8 mouse cellular contexts compared by ENCODE assay signal in genomic region chr3:58372066-58372904, GRCm38 (mm10). TPM values are rescaled to one million over a fixed set of nuclear protein-coding genes. Genes with fewer than 3 reads are reported as not detected.
DNase-seq lines count a peak whose midpoint lies in the region; ATAC-seq and TF ChIP-seq lines count a peak whose summit lies in the region.

No protein-coding gene starts in this region.

- TF ChIP-seq POLR2A in thymus, adult 2 months (IDR thresholded peaks at IDR 0.05; ENCODE audit: control insufficient read depth, extremely low read depth, insufficient read depth, low read length, poor library complexity) = no peak

- no peaks in the 10 kb centered on the region for H3K36me3 ChIP-seq in embryonic facial prominence, embryonic 12.5 days
- no peaks in the 10 kb centered on the region for H3K36me3 ChIP-seq in heart, embryonic 11.5 days (ENCODE audit: control insufficient read depth, insufficient read depth, low read length)
- H3K36me3 ChIP-seq in limb, embryonic 15.5 days = no peaks in the 10 kb centered on the region
- no peaks in the 10 kb centered on the region for H3K36me3 ChIP-seq in midbrain, postnatal 0 days (ENCODE audit: insufficient read depth, low read length)
- H3K36me3 ChIP-seq in thymus, adult 2 months (ENCODE audit: control insufficient read depth, insufficient read depth, low read length) = no peaks in the 10 kb centered on the region

- no peak for TF ChIP-seq CTCF in midbrain, postnatal 0 days (IDR thresholded peaks at IDR 0.05)
- TF ChIP-seq CTCF in thymus, adult 2 months (IDR thresholded peaks at IDR 0.05; ENCODE audit: borderline replicate concordance, control insufficient read depth, extremely low read depth, insufficient read depth, low read length, poor library complexity) = no peak

- no peak overlapping the region for H3K27ac ChIP-seq in embryonic facial prominence, embryonic 12.5 days
- H3K27ac ChIP-seq in heart, embryonic 11.5 days (ENCODE audit: low read depth, low read length) = peak overlapping the region; percentile 94
- peak overlapping the region; percentile 84 for H3K27ac ChIP-seq in limb, embryonic 15.5 days
- H3K27ac ChIP-seq in midbrain, postnatal 0 days (ENCODE audit: low read depth, low read length) = no peak overlapping the region
- H3K27ac ChIP-seq in thymus, adult 2 months (ENCODE audit: control insufficient read depth, insufficient read depth, low read length) = no peak overlapping the region

- no peaks in the 10 kb centered on the region for H3K27me3 ChIP-seq in embryonic facial prominence, embryonic 12.5 days
- no peaks in the 10 kb centered on the region for H3K27me3 ChIP-seq in heart, embryonic 11.5 days (ENCODE audit: control insufficient read depth, insufficient read depth, low read length)
- H3K27me3 ChIP-seq in limb, embryonic 15.5 days = no peaks in the 10 kb centered on the region
- H3K27me3 ChIP-seq in midbrain, postnatal 0 days (ENCODE audit: insufficient read depth, low read length) = no peaks in the 10 kb centered on the region
- no peaks in the 10 kb centered on the region for H3K27me3 ChIP-seq in thymus, adult 2 months (ENCODE audit: control insufficient read depth, insufficient read depth, low read length)

- H3K9me3 ChIP-seq in embryonic facial prominence, embryonic 12.5 days = no peaks in the 10 kb centered on the region
- H3K9me3 ChIP-seq in heart, embryonic 11.5 days (replicated peaks; ENCODE audit: control insufficient read depth, low read length) = no peaks in the 10 kb centered on the region
- no peaks in the 10 kb centered on the region for H3K9me3 ChIP-seq in limb, embryonic 15.5 days
- H3K9me3 ChIP-seq in midbrain, postnatal 0 days (ENCODE audit: low read length) = no peaks in the 10 kb centered on the region

- peak overlapping the region; percentile 40 for H3K4me2 ChIP-seq in embryonic facial prominence, embryonic 12.5 days (replicated peaks)
- H3K4me2 ChIP-seq in heart, embryonic 11.5 days = peak overlapping the region; percentile 63
- peak overlapping the region; percentile 31 for H3K4me2 ChIP-seq in limb, embryonic 15.5 days
- peak overlapping the region; percentile 1; the same call in 1 of the 2 replicates for H3K4me2 ChIP-seq in midbrain, postnatal 0 days (ENCODE audit: low read depth, low read length, poor library complexity, severe bottlenecking)

- H3K4me1 ChIP-seq in embryonic facial prominence, embryonic 12.5 days = peaks cover 9% of the 10 kb centered on the region
- H3K4me1 ChIP-seq in heart, embryonic 11.5 days (ENCODE audit: control insufficient read depth, insufficient read depth, low read length) = peaks cover 29% of the 10 kb centered on the region
- H3K4me1 ChIP-seq in limb, embryonic 15.5 days = peaks cover 24% of the 10 kb centered on the region
- H3K4me1 ChIP-seq in midbrain, postnatal 0 days (ENCODE audit: insufficient read depth, low read length) = peaks cover 3% of the 10 kb centered on the region; the same call in 1 of the 2 replicates
- H3K4me1 ChIP-seq in thymus, adult 2 months (replicated peaks; ENCODE audit: control insufficient read depth, insufficient read depth, low read length) = no peaks in the 10 kb centered on the region

- no peak for DNase-seq in frontal cortex, postnatal 14 days (ENCODE audit: low spot score in 2 of 2)
- peak; percentile 84 for DNase-seq in kidney, adult 9 months
- DNase-seq in midbrain, postnatal 0 days (ENCODE audit: low spot score) = peak; percentile 84
- no peak for DNase-seq in thymus, adult 2 months

- no peak overlapping the region for H3K9ac ChIP-seq in embryonic facial prominence, embryonic 12.5 days
- H3K9ac ChIP-seq in heart, embryonic 11.5 days (ENCODE audit: low read depth, low read length) = peak overlapping the region; percentile 70
- H3K9ac ChIP-seq in limb, embryonic 15.5 days = no peak overlapping the region
- no peak overlapping the region for H3K9ac ChIP-seq in midbrain, postnatal 0 days (replicated peaks; ENCODE audit: low read length, poor library complexity, severe bottlenecking)

- no peak overlapping the region for H3K4me3 ChIP-seq in embryonic facial prominence, embryonic 12.5 days
- peak overlapping the region; percentile 22 for H3K4me3 ChIP-seq in heart, embryonic 11.5 days (ENCODE audit: low read depth, low read length)
- no peak overlapping the region; the same call in 1 of the 2 replicates for H3K4me3 ChIP-seq in limb, embryonic 15.5 days
- no peak overlapping the region for H3K4me3 ChIP-seq in midbrain, postnatal 0 days (ENCODE audit: low read depth, low read length)
- no peak overlapping the region for H3K4me3 ChIP-seq in thymus, adult 2 months (ENCODE audit: control insufficient read depth, insufficient read depth, low read length)

- ATAC-seq in frontal cortex, adult (ENCODE audit: low TSS enrichment) = peak; percentile 88
- peak; percentile 77; the same call in 1 of the 2 replicates for ATAC-seq in embryonic facial prominence, embryonic 12.5 days (ENCODE audit: insufficient number of reproducible peaks, insufficient read depth, low FRiP score, low TSS enrichment)
- peak; percentile 88 for ATAC-seq in heart, embryonic 11.5 days (replicated peaks; ENCODE audit: insufficient number of reproducible peaks, low FRiP score, low TSS enrichment)
- peak; percentile 93 for ATAC-seq in limb, embryonic 15.5 days (ENCODE audit: insufficient number of reproducible peaks, low FRiP score, low TSS enrichment, low read depth)
- ATAC-seq in midbrain, postnatal 0 days (ENCODE audit: low FRiP score) = peak; percentile 91

- 10% methylated on average over 9 of the region's 9 CpGs for WGBS in embryonic facial prominence, embryonic 12.5 days
- WGBS in heart, embryonic 11.5 days (ENCODE audit: insufficient replicate concordance) = 5% methylated on average over 9 of the region's 9 CpGs
- WGBS in limb, embryonic 15.5 days = 9% methylated on average over 9 of the region's 9 CpGs
- WGBS in midbrain, postnatal 0 days = 14% methylated on average over 9 of the region's 9 CpGs
- 71% methylated on average over 9 of the region's 9 CpGs for WGBS in thymus, adult 2 months

RNA-seq across cellular contexts. Expression of gene Tsc22d2, which starts 42.2 kb away (rescaled TPM):
- polyA plus RNA-seq in embryonic facial prominence, embryonic 12.5 days (2016; fragmentation: Nextera tagmentation; extraction: Ambion mirVana) = 17.5 and 19.3 TPM in 2 replicates
- 16.6 and 17.7 TPM in 2 replicates for polyA plus RNA-seq in heart, embryonic 11.5 days (2014; fragmentation: Nextera tagmentation; extraction: Ambion mirVana)
- polyA plus RNA-seq in limb, embryonic 15.5 days (2015; fragmentation: Nextera tagmentation; extraction: Ambion mirVana) = 9.6 and 9.7 TPM in 2 replicates
- 39.6 and 40.3 TPM in 2 replicates for total RNA-seq in midbrain, postnatal 0 days (2014; rRNA removed)
- 9.1 and 11.7 TPM in 2 replicates for polyA plus RNA-seq in midbrain, postnatal 0 days (2015; fragmentation: Nextera tagmentation; extraction: Ambion mirVana)
- polyA plus RNA-seq in thymus, adult 2 months (2012; rRNA removed) = 21.4 and 29.7 TPM in 2 replicates

Comparison
In these comparisons a context has a peak if more than half of its experiments do, and no peak if none do; other contexts are left out.
1. DNase-seq: peak in kidney, adult 9 months (single experiment) and midbrain, postnatal 0 days (single experiment); none in frontal cortex, postnatal 14 days (0 of 2) and thymus, adult 2 months (single experiment).
2. H3K27ac ChIP-seq: peak in heart, embryonic 11.5 days (single experiment) and limb, embryonic 15.5 days (single experiment); none in embryonic facial prominence, embryonic 12.5 days (single experiment), midbrain, postnatal 0 days (single experiment) and thymus, adult 2 months (single experiment).
3. H3K4me2 ChIP-seq: peak in every context shown above with its lines; median percentile 63 in heart, embryonic 11.5 days; 40 in embryonic facial prominence, embryonic 12.5 days; 31 in limb, embryonic 15.5 days; 1 in midbrain, postnatal 0 days.
4. Peak in every context shown above with its lines, with median percentiles within 50 percentile points of each other: ATAC-seq.